Mouse (Mus musculus): ENCODE data around the gene Oas1h.

- TF ChIP-seq CTCF (IDR thresholded peaks at IDR 0.05; ENCODE audit: low read depth) (no peak), EP300 (optimal IDR thresholded peaks at IDR 0.05) (no peak)
These were observed 8.9 kb downstream of the Oas1h start for GRCm38 (mm10) chr5:120870081-120870480.
